Mouse (Mus musculus) intestine, embryonic 16.5 days (tissue): ENCODE measurements at regions not wholly inside any gene's neighbourhood (a gene's known extent, or its start where the extent isn't known, plus 50 kb on each side); places are given as distances from the start of the nearest gene placed in this dataset.

Source experiments
- ATAC-seq: fragments of 200-750 bp; cut with Nextera tagmentation; 2 replicates; pipeline ENCODE4 v1.8.0; 2017; ENCODE audit warnings: moderate TSS enrichment, moderate library complexity
- H3K27ac ChIP-seq: fragments of 300-500 bp; sonication (generic); 2 replicates; pipeline ENCODE4 v1.5.1; 2014; ENCODE audit warnings: mild to moderate bottlenecking, low read length
- H3K27me3 ChIP-seq: fragments of 300-500 bp; sonication (generic); replicated peaks from 2 replicates; pipeline ENCODE4 v1.6.1; 2014; ENCODE audit warnings: low read length, control low read depth, mixed read lengths; ENCODE audit not compliant: control insufficient read depth, insufficient read depth
- H3K36me3 ChIP-seq: fragments of 300-500 bp; sonication (generic); 2 replicates; pipeline ENCODE4 v1.6.1; 2014; ENCODE audit warnings: low read length, control low read depth; ENCODE audit not compliant: control insufficient read depth, insufficient read depth
- H3K4me1 ChIP-seq: fragments of 300-500 bp; sonication (generic); 2 replicates; pipeline ENCODE4 v1.6.1; 2014; ENCODE audit warnings: low read length, control low read depth, mixed read lengths; ENCODE audit not compliant: control insufficient read depth, insufficient read depth
- H3K4me2 ChIP-seq: fragments of 300-500 bp; sonication (generic); 2 replicates; pipeline ENCODE4 v1.6.1; 2014; ENCODE audit warnings: low read depth, low read length, control low read depth
- H3K4me3 ChIP-seq: fragments of 300-500 bp; sonication (generic); 2 replicates; pipeline ENCODE4 v1.5.1; 2014; ENCODE audit warnings: mild to moderate bottlenecking, low read length
- H3K9ac ChIP-seq: fragments of 300-500 bp; sonication (generic); 2 replicates; pipeline ENCODE4 v1.6.1; 2014; ENCODE audit warnings: low read depth, low read length
- H3K9me3 ChIP-seq: fragments of 300-500 bp; sonication (generic); 2 replicates; pipeline ENCODE4 v1.6.1; 2016; ENCODE audit warnings: low read length, control low read depth; ENCODE audit not compliant: control insufficient read depth
- WGBS: fragments of 180-500 bp; shearing (Covaris S2); extraction: QIAGEN DNeasy Blood & Tissue Kit; methylation state at CpG from one replicate; pipeline ENCODE4 v1.1.7; 2014; 5-methylcytosine and 5-hydroxymethylcytosine counted together

GRCm38 (mm10) chr4:9135481-9136187 is 896.8 kb upstream of the Car8 start:
- Histone ChIP-seq H3K36me3 (no peaks in the 10 kb centered on the region), H3K4me1 (peaks cover 4% of the 10 kb centered on the region; the same call in 1 of the 2 replicates), H3K9me3 (no peaks in the 10 kb centered on the region), H3K4me2 (peak overlapping the region; percentile 59), H3K4me3 (peak overlapping the region; percentile 32), H3K27ac (no peak overlapping the region), H3K9ac (no peak overlapping the region), H3K27me3 (no peaks in the 10 kb centered on the region)
- peak; percentile 90 for ATAC-seq
- WGBS = 11% methylated on average over 21 of the region's 21 CpGs

GRCm38 (mm10) chr4:9133695-9134094 is 894.9 kb upstream of the Car8 start:
- no peaks in the 10 kb centered on the region for H3K27me3 ChIP-seq
- H3K4me2 ChIP-seq = no peak overlapping the region
- no peaks in the 10 kb centered on the region for H3K9me3 ChIP-seq
- H3K36me3 ChIP-seq = no peaks in the 10 kb centered on the region
- H3K4me3 ChIP-seq = no peak overlapping the region
- no peak overlapping the region for H3K9ac ChIP-seq
- 85% methylated on average over 2 of the region's 2 CpGs for WGBS
- no peak overlapping the region for H3K27ac ChIP-seq
- no peak for ATAC-seq
- peaks cover 4% of the 10 kb centered on the region; the same call in 1 of the 2 replicates for H3K4me1 ChIP-seq

- Histone ChIP-seq H3K27me3 (no peaks in the 10 kb centered on the region), H3K4me3 (no peak overlapping the region), H3K36me3 (no peaks in the 10 kb centered on the region), H3K27ac (no peak overlapping the region), H3K4me1 (peaks cover 4% of the 10 kb centered on the region; the same call in 1 of the 2 replicates), H3K9me3 (no peaks in the 10 kb centered on the region), H3K4me2 (no peak overlapping the region), H3K9ac (no peak overlapping the region)
- 57% methylated on average over 12 of the region's 12 CpGs for WGBS
- ATAC-seq = no peak
These were observed 894.3 kb upstream of the Car8 start for GRCm38 (mm10) chr4:9132982-9133625.

DNA sequence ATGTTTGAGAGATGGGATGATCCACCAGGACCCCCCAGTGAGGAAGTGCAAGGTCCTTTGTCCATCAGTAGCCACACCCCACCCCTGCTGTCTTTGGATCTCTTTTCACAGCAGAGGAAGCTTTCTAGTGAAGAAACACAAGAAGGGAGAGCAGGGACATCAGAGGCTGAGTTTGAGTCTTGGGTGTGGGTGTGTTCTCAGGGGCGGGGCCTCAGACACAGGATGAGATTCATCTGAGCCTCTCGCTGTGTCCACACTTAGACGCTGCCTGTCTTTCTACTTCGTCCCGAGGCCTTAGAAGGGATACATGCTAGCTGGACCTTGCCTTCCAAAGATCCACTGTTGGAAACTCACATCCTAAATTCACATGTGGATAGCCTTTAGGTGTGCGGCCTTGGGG is 893.5 kb upstream of the Car8 start:
- Histone ChIP-seq H3K4me2 (no peak overlapping the region), H3K27ac (no peak overlapping the region), H3K9me3 (no peaks in the 10 kb centered on the region), H3K36me3 (no peaks in the 10 kb centered on the region), H3K9ac (no peak overlapping the region), H3K27me3 (no peaks in the 10 kb centered on the region), H3K4me1 (peaks cover 4% of the 10 kb centered on the region; the same call in 1 of the 2 replicates), H3K4me3 (no peak overlapping the region)
- no peak for ATAC-seq
- 88% methylated on average over 6 of the region's 6 CpGs for WGBS

- Histone ChIP-seq H3K36me3 (no peaks in the 10 kb centered on the region), H3K27ac (no peak overlapping the region), H3K4me3 (no peak overlapping the region), H3K4me2 (no peak overlapping the region), H3K4me1 (peaks cover 4% of the 10 kb centered on the region; the same call in 1 of the 2 replicates), H3K27me3 (no peaks in the 10 kb centered on the region), H3K9ac (no peak overlapping the region), H3K9me3 (no peaks in the 10 kb centered on the region)
- WGBS = 82% methylated on average over 9 of the region's 9 CpGs
- no peak for ATAC-seq
These were observed 892.8 kb upstream of the Car8 start for GRCm38 (mm10) chr4:9131610-9132009.

GRCm38 (mm10) chr4:9125236-9125963 is 886.6 kb upstream of the Car8 start:
- Histone ChIP-seq H3K27me3 (no peaks in the 10 kb centered on the region), H3K9ac (no peak overlapping the region), H3K36me3 (no peaks in the 10 kb centered on the region), H3K4me3 (no peak overlapping the region), H3K27ac (no peak overlapping the region), H3K4me2 (no peak overlapping the region), H3K4me1 (peaks cover 9% of the 10 kb centered on the region), H3K9me3 (no peaks in the 10 kb centered on the region)
- 45% methylated on average over 11 of the region's 11 CpGs for WGBS
- peak; percentile 50 for ATAC-seq

DNA sequence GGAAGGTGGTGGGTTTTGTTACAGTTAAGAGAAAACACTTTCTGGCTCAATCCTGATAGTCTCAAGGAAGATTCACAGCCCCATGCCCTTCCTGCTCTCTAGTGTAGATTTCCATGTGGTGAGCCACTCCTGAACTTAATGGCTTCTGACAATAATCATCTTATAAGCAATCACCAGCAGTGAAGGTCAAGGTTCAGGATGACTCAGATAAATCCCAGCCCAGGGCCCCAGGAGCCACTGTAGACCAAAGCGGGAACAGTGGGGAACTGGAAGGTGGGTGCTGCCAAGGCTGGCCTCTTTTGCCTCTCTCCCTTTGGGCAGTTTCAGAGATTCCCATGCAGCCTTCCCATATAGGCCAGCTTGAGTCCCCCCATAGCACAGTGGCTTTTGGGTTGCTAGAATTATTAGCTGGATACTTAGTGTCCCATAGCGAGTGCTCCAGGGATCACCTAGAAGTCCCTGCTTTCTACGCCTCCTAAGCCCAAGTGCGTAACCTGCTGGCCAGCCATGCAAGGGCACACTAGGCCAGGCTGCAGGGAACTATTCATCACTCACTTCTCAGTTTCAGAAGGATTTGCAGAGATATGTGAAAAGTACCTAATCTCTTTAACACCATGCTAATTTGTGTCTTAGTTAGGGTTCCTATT is 885.9 kb upstream of the Car8 start:
- H3K4me2 ChIP-seq = no peak overlapping the region
- WGBS = 84% methylated on average over 4 of the region's 4 CpGs
- no peak overlapping the region for H3K4me3 ChIP-seq
- H3K27me3 ChIP-seq = no peaks in the 10 kb centered on the region
- H3K4me1 ChIP-seq = peaks cover 9% of the 10 kb centered on the region
- ATAC-seq = peak; percentile 90
- peak overlapping the region; percentile 62 for H3K27ac ChIP-seq
- no peak overlapping the region for H3K9ac ChIP-seq
- H3K9me3 ChIP-seq = no peaks in the 10 kb centered on the region
- no peaks in the 10 kb centered on the region for H3K36me3 ChIP-seq

DNA sequence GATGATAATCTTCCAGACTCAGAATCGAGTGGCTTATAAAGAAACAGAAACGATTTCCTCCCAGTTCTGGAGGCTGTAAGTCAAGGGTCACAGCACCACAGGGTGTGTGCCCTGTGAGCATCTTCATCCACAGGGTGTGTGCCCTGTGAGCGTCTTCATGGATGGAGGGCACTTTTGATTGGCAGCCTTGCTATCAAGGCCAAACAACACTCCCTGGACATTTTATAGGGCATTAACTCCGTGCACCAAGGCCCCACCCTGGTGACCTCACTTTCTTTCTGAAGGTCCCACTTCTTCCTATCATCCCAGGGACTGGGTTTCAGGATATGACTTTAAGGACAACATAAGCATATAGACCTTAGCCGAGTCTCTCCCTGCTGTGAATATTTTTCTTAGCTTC is 885.3 kb upstream of the Car8 start:
- no peaks in the 10 kb centered on the region for H3K9me3 ChIP-seq
- H3K9ac ChIP-seq = no peak overlapping the region
- peaks cover 9% of the 10 kb centered on the region for H3K4me1 ChIP-seq
- no peak overlapping the region for H3K4me2 ChIP-seq
- no peaks in the 10 kb centered on the region for H3K36me3 ChIP-seq
- no peaks in the 10 kb centered on the region for H3K27me3 ChIP-seq
- peak; percentile 62 for ATAC-seq
- H3K4me3 ChIP-seq = no peak overlapping the region
- 47% methylated on average over 5 of the region's 5 CpGs for WGBS
- peak overlapping the region; percentile 62 for H3K27ac ChIP-seq

DNA sequence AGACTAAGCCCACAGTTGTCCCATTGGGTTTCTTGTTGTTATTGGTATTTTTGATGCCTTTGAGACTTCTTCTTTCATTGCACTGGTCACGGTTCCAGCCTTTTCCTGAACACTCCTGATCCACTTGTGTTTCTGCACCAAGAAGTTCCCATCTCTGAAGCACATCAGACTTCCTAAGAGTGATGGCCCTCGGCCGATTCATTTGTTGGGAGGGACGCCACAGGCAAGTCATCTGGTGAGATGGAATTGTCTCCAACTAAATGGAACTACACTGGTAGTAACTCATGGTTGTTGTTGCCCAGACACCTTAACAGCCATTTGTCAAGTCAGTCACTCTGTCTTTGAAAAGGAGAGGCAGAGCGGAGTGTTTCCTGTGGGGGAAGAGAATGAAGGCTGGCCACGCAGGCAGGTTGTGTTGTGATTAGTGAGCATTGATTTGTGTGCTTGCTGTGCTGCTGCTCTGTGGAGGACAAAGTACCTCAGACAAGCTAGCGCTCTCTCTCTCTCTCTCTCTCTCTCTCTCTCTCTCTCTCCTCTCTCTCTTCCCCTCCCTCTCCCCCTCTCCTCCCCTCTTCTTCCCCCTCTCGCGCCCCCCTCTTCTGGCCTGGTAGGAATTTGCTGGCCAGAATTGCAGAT is 884.7 kb upstream of the Car8 start:
- Histone ChIP-seq H3K9ac (no peak overlapping the region), H3K36me3 (no peaks in the 10 kb centered on the region), H3K4me3 (no peak overlapping the region), H3K27ac (no peak overlapping the region), H3K4me1 (peaks cover 11% of the 10 kb centered on the region), H3K9me3 (no peaks in the 10 kb centered on the region), H3K27me3 (no peaks in the 10 kb centered on the region), H3K4me2 (no peak overlapping the region)
- peak; percentile 14; the same call in 1 of the 2 replicates for ATAC-seq
- 58% methylated on average over 9 of the region's 9 CpGs for WGBS
